Mouse (Mus musculus): ENCODE measurements around the gene 5730522E02Rik. TPM values are rescaled to one million over a fixed set of nuclear protein-coding genes. Genes with fewer than 3 reads are reported as not detected.

5730522E02Rik gene
- total RNA-seq, 1 experiment from 2014 or later = not detected

DNA sequence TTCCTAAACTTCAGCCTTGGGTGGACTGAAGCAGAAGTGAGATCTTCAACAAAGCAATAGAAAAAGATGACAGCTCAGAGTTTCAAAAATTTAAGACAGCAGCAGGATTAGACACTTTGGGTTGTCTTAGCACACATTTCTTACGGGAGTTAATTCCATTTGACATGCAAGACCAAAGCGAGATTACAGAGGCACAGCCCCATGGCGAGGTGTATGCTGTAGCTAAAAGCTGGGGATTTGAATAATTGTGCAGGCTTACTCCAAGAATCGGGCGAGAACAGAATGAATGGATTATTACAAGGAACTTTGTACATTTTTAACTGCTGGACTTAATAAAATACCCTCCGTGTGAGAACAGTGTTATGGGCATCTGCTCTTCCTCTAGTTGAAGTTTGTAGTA lies 615.3 kb downstream of the 5730522E02Rik start:
- no peak for ATAC-seq (replicated peaks; ENCODE audit: insufficient number of reproducible peaks, low FRiP score, low TSS enrichment, poor library complexity, severe bottlenecking)

DNA sequence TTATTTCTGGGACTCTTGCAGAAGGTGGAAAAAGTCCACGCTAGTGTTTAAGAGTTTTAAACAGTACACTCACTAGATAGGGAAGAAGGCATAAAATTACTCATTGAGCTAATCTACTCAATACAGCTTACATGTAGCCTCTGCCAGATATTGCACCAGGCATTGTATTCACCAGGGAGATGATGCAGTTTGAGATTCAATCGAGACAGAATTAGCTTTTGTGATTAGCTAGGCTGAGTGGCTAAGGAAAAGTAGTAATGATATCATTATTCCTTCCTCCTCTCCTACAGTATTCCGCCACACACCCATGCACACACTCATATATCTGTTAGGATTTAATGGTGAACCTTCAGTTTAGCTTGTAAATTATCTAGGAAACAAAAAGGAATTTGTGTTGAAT lies 615.8 kb downstream of the 5730522E02Rik start:
- ATAC-seq (replicated peaks; ENCODE audit: insufficient number of reproducible peaks, low FRiP score, low TSS enrichment, poor library complexity, severe bottlenecking) = no peak

DNA sequence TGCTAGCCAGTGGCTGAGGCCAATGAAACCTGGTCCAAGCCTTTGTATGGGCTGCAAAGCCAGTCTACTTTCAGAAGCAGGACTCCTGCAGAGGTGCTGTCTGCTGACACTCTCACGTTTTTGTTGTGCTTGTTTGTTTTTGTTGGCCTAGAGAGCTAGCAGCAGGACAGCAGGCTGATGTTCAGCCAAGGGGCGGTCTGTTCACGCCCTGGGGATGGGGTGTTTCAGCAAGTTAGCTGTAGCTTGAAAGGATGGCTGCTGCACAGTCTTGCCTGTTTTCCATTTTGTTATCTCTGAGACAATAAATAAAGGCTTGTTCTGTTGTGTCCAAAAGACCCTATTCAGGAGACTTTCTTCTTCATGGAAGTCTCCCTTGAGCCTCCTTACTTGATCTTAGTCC lies 618.3 kb downstream of the 5730522E02Rik start:
- ATAC-seq (replicated peaks; ENCODE audit: insufficient number of reproducible peaks, low FRiP score, low TSS enrichment, poor library complexity, severe bottlenecking) = no peak

DNA sequence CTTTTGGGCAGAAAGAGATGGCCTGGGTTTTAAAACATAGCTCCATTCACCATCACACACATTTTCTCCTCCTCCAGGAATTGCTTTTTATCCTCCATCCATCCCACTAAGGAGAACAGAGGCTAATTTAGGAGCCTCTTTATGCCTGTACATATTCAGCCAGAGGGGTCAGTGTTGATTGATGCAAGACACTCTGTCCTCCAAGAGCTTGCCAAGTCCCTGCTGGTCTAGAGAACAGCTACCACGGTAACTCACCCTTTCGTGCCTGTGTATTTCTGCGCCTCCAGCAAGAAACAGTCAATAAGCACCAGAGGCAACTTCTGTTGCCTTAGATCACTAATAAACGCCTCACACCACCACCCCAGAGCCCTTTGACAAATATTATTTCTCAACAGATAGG lies 620.3 kb downstream of the 5730522E02Rik start:
- ATAC-seq (replicated peaks; ENCODE audit: insufficient number of reproducible peaks, low FRiP score, low TSS enrichment, poor library complexity, severe bottlenecking) = no peak

DNA sequence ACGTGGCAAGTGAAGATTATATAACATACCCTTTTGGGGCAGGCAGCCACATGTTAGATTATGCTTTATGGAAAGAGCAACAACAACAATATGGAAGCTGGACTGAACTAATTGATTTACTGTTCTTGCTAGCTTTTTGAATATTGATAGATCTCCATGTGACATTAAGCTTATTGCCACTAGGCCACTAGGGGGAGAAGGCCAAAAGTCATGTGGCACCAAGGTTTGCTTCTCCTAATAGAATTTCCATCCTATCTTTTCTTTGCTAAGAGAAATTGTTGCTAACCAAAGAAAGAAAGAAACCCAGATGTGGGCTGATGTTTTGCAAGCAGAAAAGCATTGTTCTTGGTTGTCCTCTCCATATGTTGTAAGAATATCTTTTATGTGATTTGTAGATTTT lies 621.1 kb downstream of the 5730522E02Rik start:
- no peak for ATAC-seq (replicated peaks; ENCODE audit: insufficient number of reproducible peaks, low FRiP score, low TSS enrichment, poor library complexity, severe bottlenecking)

DNA sequence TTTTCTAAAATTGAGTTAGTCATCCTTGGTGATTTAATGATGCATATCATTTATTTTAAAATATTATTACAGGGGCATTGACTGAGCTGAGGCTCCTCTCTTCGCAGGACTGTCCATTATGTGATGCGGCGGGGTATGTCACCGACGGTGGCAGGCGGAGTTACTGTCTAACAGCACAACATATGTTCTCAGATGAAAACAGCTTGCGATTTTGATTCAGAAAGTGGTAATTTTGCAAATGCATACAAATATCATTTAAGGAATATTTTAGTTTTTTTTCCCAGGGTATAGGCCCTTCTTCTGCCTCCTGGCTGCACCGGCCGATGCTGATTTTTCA lies 636.5 kb downstream of the 5730522E02Rik start:
- ATAC-seq (replicated peaks; ENCODE audit: insufficient number of reproducible peaks, low FRiP score, low TSS enrichment, poor library complexity, severe bottlenecking) = no peak

DNA sequence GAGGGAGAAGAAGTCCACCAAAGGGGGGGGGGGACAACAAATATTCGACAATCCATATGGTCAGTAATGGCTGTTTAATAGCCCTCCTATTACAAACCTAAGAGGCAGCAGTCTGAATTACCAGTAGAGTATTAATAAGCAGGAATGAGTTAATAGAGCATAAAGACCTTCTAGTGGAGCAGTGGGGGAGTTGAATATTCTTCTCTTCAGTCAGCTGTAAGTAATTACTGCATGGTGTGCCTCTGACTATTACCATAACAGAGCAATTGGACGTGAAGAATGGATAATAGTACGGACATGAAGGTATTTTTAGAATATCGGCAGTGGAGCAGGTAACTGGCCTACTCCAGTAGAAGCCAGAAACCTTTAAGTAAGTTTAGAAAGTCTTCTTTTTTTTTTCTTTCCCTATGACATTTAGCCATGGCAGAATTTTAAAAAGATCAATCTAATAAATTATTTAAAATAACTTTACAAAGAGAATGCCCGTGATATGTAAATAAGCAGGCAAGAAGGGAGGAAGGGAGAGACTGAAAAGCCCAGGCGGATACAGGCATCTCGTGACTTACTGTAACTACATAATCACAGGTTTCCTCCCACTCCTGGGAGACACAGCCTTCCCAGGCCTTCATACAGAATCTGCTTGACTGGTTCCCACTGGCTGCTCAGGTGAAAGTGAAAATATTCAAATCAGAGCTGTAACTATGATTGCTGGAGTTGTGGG lies 637.0 kb downstream of the 5730522E02Rik start:
- ATAC-seq (replicated peaks; ENCODE audit: insufficient number of reproducible peaks, low FRiP score, low TSS enrichment, poor library complexity, severe bottlenecking) = no peak

DNA sequence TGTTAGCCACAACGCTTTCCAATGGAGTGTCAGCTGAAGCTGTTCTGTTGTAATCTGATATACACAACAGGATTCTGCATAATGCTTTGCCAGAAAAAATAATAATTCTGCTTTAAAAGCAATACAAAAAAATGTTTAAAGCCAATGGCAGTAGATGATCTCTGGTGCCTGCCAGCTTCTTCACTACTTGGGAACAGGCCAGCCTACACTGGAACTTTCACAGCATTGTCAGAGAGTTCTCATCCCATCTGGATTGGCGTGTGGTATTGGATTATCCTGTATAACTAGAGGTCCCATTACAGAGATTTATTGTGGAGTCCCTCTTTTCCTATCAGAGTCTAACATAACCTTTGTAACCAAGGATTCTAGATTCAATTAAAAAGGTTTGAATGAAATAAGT lies 639.2 kb downstream of the 5730522E02Rik start:
- no peak for ATAC-seq (replicated peaks; ENCODE audit: insufficient number of reproducible peaks, low FRiP score, low TSS enrichment, poor library complexity, severe bottlenecking)

Other genes starting within 250 kb of the 5730522E02Rik start
- gene Fancl, start 175.4 kb upstream of the 5730522E02Rik start, total RNA-seq (2017) = 19.3 to 30.5 TPM (median 28.8 TPM) in 3 replicates

Measured in monocyte, adult 5-6 weeks (primary cell).